22 mouse cellular contexts compared by ENCODE assay signal in genomic region chr15:4796861-4797260, GRCm38 (mm10).
DNase-seq lines count a peak whose midpoint lies in the region; ATAC-seq and TF ChIP-seq lines count a peak whose summit lies in the region.
"Had no signal": no experiment of that assay in that cellular context is flagged by ENCODE, and none has a peak within 500 bp of the region (broad histone marks: within the 10 kb centered on the region; RNA-seq: fewer than 3 reads in every experiment).

No protein-coding gene starts in this region.

- no peak overlapping the region for H3K4me2 ChIP-seq in embryonic facial prominence, embryonic 14.5 days (ENCODE audit: low read depth, low read length)
- H3K4me2 ChIP-seq in kidney, embryonic 16.5 days (replicated peaks; ENCODE audit: low read depth, low read length) = no peak overlapping the region
- H3K4me2 ChIP-seq: hindbrain, embryonic 13.5 days; kidney, embryonic 15.5 days; limb, embryonic 15.5 days; midbrain, embryonic 12.5 days; neural tube, embryonic 15.5 days had no signal

- no peaks in the 10 kb centered on the region for H3K36me3 ChIP-seq in embryonic facial prominence, embryonic 14.5 days (ENCODE audit: control insufficient read depth, insufficient read depth, low read length)
- H3K36me3 ChIP-seq in embryonic facial prominence, embryonic 10.5 days (replicated peaks) = no peaks in the 10 kb centered on the region
- H3K36me3 ChIP-seq in kidney, adult 2 months (ENCODE audit: control insufficient read depth, insufficient read depth, low read length) = no peaks in the 10 kb centered on the region
- H3K36me3 ChIP-seq in kidney, embryonic 16.5 days (ENCODE audit: insufficient read depth, low read length) = no peaks in the 10 kb centered on the region
- H3K36me3 ChIP-seq: hindbrain, embryonic 13.5 days; kidney, embryonic 15.5 days; limb, embryonic 15.5 days; midbrain, embryonic 12.5 days; neural tube, embryonic 15.5 days had no signal

- no peak; the same call in 1 of the 2 replicates for ATAC-seq in embryonic facial prominence, embryonic 14.5 days (ENCODE audit: low read depth)
- no peak for ATAC-seq in kidney, embryonic 16.5 days (ENCODE audit: low FRiP score, low TSS enrichment)
- ATAC-seq: CD4-positive, CD25-positive, alpha-beta regulatory T cell, adult 4 months; forebrain, embryonic 14.5 days; inflammation-experienced regulatory T-cells, adult 6 months; liver, postnatal 0 days had no signal

- no peaks in the 10 kb centered on the region for H3K9me3 ChIP-seq in embryonic facial prominence, embryonic 14.5 days (ENCODE audit: control insufficient read depth, low read length)
- H3K9me3 ChIP-seq in embryonic facial prominence, embryonic 10.5 days = no peaks in the 10 kb centered on the region
- no peaks in the 10 kb centered on the region for H3K9me3 ChIP-seq in kidney, embryonic 16.5 days (ENCODE audit: low read length)
- H3K9me3 ChIP-seq: hindbrain, embryonic 13.5 days; kidney, embryonic 15.5 days; limb, embryonic 15.5 days; midbrain, embryonic 12.5 days; neural tube, embryonic 15.5 days had no signal

- H3K27me3 ChIP-seq in embryonic facial prominence, embryonic 14.5 days (replicated peaks; ENCODE audit: control insufficient read depth, insufficient read depth, low read length) = no peaks in the 10 kb centered on the region
- H3K27me3 ChIP-seq in embryonic facial prominence, embryonic 10.5 days (replicated peaks; ENCODE audit: low read depth, poor library complexity, severe bottlenecking) = no peaks in the 10 kb centered on the region
- no peaks in the 10 kb centered on the region for H3K27me3 ChIP-seq in kidney, adult 2 months (replicated peaks; ENCODE audit: control insufficient read depth, insufficient read depth, low read length)
- H3K27me3 ChIP-seq in kidney, embryonic 16.5 days (ENCODE audit: insufficient read depth, low read length) = no peaks in the 10 kb centered on the region
- H3K27me3 ChIP-seq: hindbrain, embryonic 13.5 days; kidney, embryonic 15.5 days; limb, embryonic 15.5 days; midbrain, embryonic 12.5 days; neural tube, embryonic 15.5 days had no signal

- peak; percentile 69 for DNase-seq in embryonic facial prominence, embryonic 14.5 days (ENCODE audit: low spot score)
- no peak for DNase-seq in embryonic facial prominence, embryonic 10.5 days (ENCODE audit: low spot score)
- DNase-seq in kidney, adult 2 months = peak; percentile 54
- DNase-seq in lung, postnatal 25 days (ENCODE audit: low spot score) = peak; percentile 57
- no peak for DNase-seq in lung, postnatal 4 days
- DNase-seq in lung, postnatal 36 days = peak; percentile 56
- no peak for DNase-seq in urinary bladder, postnatal 36 days (ENCODE audit: low spot score in 2 of 2)
- DNase-seq: adrenal gland, postnatal 36 days; cerebellum, adult 8-10 months; liver, postnatal 0 days; thymus, adult 18-20 months; thymus, postnatal 4 days had no signal

- no peaks in the 10 kb centered on the region for H3K4me1 ChIP-seq in embryonic facial prominence, embryonic 14.5 days (ENCODE audit: control insufficient read depth, insufficient read depth, low read length)
- H3K4me1 ChIP-seq in embryonic facial prominence, embryonic 10.5 days = no peaks in the 10 kb centered on the region
- H3K4me1 ChIP-seq in kidney, adult 2 months (ENCODE audit: control insufficient read depth, insufficient read depth, low read length) = no peaks in the 10 kb centered on the region
- no peaks in the 10 kb centered on the region for H3K4me1 ChIP-seq in kidney, embryonic 16.5 days (ENCODE audit: insufficient read depth, low read length)
- H3K4me1 ChIP-seq: hindbrain, embryonic 13.5 days; kidney, embryonic 15.5 days; limb, embryonic 15.5 days; midbrain, embryonic 12.5 days; neural tube, embryonic 15.5 days had no signal

- TF ChIP-seq CTCF in kidney, adult 2 months (conservative IDR thresholded peaks at IDR 0.05; ENCODE audit: insufficient read depth, insufficient read length, low read depth, low read length) = no peak

- H3K4me3 ChIP-seq in embryonic facial prominence, embryonic 14.5 days (ENCODE audit: low read depth, low read length) = no peak overlapping the region
- no peak overlapping the region for H3K4me3 ChIP-seq in embryonic facial prominence, embryonic 10.5 days
- H3K4me3 ChIP-seq in kidney, adult 2 months (ENCODE audit: insufficient read depth, low read depth, low read length) = no peak overlapping the region
- H3K4me3 ChIP-seq in kidney, embryonic 16.5 days (ENCODE audit: low read length) = no peak overlapping the region
- H3K4me3 ChIP-seq: hindbrain, embryonic 13.5 days; kidney, embryonic 15.5 days; layer of hippocampus, adult 2 months; limb, embryonic 15.5 days; midbrain, embryonic 12.5 days; neural tube, embryonic 15.5 days had no signal

- H3K27ac ChIP-seq in embryonic facial prominence, embryonic 14.5 days (replicated peaks; ENCODE audit: low read depth, low read length) = no peak overlapping the region; the same call in 1 of the 2 replicates
- H3K27ac ChIP-seq in embryonic facial prominence, embryonic 10.5 days (replicated peaks) = no peak overlapping the region
- no peak overlapping the region for H3K27ac ChIP-seq in kidney, adult 2 months (ENCODE audit: insufficient read depth, low read depth, low read length)
- H3K27ac ChIP-seq in kidney, embryonic 16.5 days (ENCODE audit: low read length) = no peak overlapping the region
- H3K27ac ChIP-seq: hindbrain, embryonic 13.5 days; kidney, embryonic 15.5 days; layer of hippocampus, adult 2 months; limb, embryonic 15.5 days; midbrain, embryonic 12.5 days; neural tube, embryonic 15.5 days had no signal

- no peak overlapping the region for H3K9ac ChIP-seq in embryonic facial prominence, embryonic 14.5 days (ENCODE audit: low read depth, low read length)
- no peak overlapping the region for H3K9ac ChIP-seq in kidney, embryonic 16.5 days (replicated peaks; ENCODE audit: low read length)
- H3K9ac ChIP-seq: hindbrain, embryonic 13.5 days; kidney, embryonic 15.5 days; limb, embryonic 15.5 days; liver, postnatal 0 days; midbrain, embryonic 12.5 days; neural tube, embryonic 15.5 days had no signal

- no peak for TF ChIP-seq POLR2A in kidney, adult 2 months (IDR thresholded peaks at IDR 0.05; ENCODE audit: low read depth, low read length)

- WGBS in embryonic facial prominence, embryonic 14.5 days = 59% methylated on average over 4 of the region's 4 CpGs
- WGBS in embryonic facial prominence, embryonic 10.5 days = 84% methylated on average over 4 of the region's 4 CpGs
- WGBS in kidney, adult 2 months = 61% methylated on average over 4 of the region's 4 CpGs
- WGBS in kidney, embryonic 16.5 days = 51% methylated on average over 4 of the region's 4 CpGs

Comparison
In these comparisons a context has a peak if more than half of its experiments do, and no peak if none do; other contexts are left out.
1. DNase-seq: peak in embryonic facial prominence, embryonic 14.5 days (single experiment), kidney, adult 2 months (single experiment), lung, postnatal 25 days (single experiment) and lung, postnatal 36 days (single experiment); none in embryonic facial prominence, embryonic 10.5 days (single experiment), lung, postnatal 4 days (0 of 2) and urinary bladder, postnatal 36 days (0 of 2).